In genomic region chr9:122047962-122048625, GRCm38 (mm10) we compare ENCODE assay signal across 9 mouse cellular contexts. TPM values are rescaled to one million over a fixed set of nuclear protein-coding genes. Genes with fewer than 3 reads are reported as not detected.
DNase-seq lines count a peak whose midpoint lies in the region; ATAC-seq and TF ChIP-seq lines count a peak whose summit lies in the region.
"Had no signal": no experiment of that assay in that cellular context is flagged by ENCODE, and none has a peak within 500 bp of the region (broad histone marks: within the 10 kb centered on the region; RNA-seq: fewer than 3 reads in every experiment).

No protein-coding gene starts in this region.

- peaks cover 20% of the 10 kb centered on the region; the same call in 1 of the 2 replicates for H3K27me3 ChIP-seq in heart, embryonic 10.5 days (ENCODE audit: insufficient read depth, poor library complexity, severe bottlenecking)
- H3K27me3 ChIP-seq in cerebellum, adult 2 months (ENCODE audit: control insufficient read depth, insufficient read depth, low read length): no peaks in the 10 kb centered on the region
- H3K27me3 ChIP-seq in forebrain, postnatal 0 days (ENCODE audit: insufficient read depth, low read length): no peaks in the 10 kb centered on the region
- H3K27me3 ChIP-seq in midbrain, embryonic 16.5 days (ENCODE audit: control insufficient read depth, insufficient read depth, low read depth, low read length): no peaks in the 10 kb centered on the region
- H3K27me3 ChIP-seq: neural tube, embryonic 12.5 days had no signal

- peaks cover 42% of the 10 kb centered on the region for H3K4me1 ChIP-seq in heart, embryonic 10.5 days
- peaks cover 44% of the 10 kb centered on the region for H3K4me1 ChIP-seq in cerebellum, adult 2 months (ENCODE audit: control insufficient read depth, insufficient read depth, low read length)
- H3K4me1 ChIP-seq in forebrain, postnatal 0 days (ENCODE audit: insufficient read depth): peaks cover 9% of the 10 kb centered on the region; the same call in 1 of the 2 replicates
- H3K4me1 ChIP-seq in midbrain, embryonic 16.5 days (ENCODE audit: control insufficient read depth, insufficient read depth, low read length): peaks cover 16% of the 10 kb centered on the region
- H3K4me1 ChIP-seq in lung, adult 2 months (ENCODE audit: control insufficient read depth, insufficient read depth, low read length): peaks cover 12% of the 10 kb centered on the region

- H3K4me2 ChIP-seq in forebrain, postnatal 0 days (ENCODE audit: low read depth): no peak overlapping the region
- H3K4me2 ChIP-seq in midbrain, embryonic 16.5 days (ENCODE audit: low read length): no peak overlapping the region
- H3K4me2 ChIP-seq: neural tube, embryonic 12.5 days had no signal

- DNase-seq in heart, embryonic 10.5 days (ENCODE audit: low spot score): no peak
- DNase-seq in heart, adult 9 months (ENCODE audit: low spot score in 2 of 2): no peak
- peak; percentile 63 to 67 for DNase-seq in cerebellum, adult 2 months
- DNase-seq in forebrain, postnatal 0 days: peak; percentile 59
- no peak for DNase-seq in lung, adult 2 months
- DNase-seq in ovary, postnatal 10 days (ENCODE audit: low spot score): no peak
- DNase-seq in spleen, postnatal 4 days (ENCODE audit: low spot score in 2 of 2): no peak

- peak overlapping the region; percentile 14; the same call in 1 of the 2 replicates for H3K9ac ChIP-seq in forebrain, postnatal 0 days
- H3K9ac ChIP-seq in midbrain, embryonic 16.5 days (ENCODE audit: low read depth, low read length): 0 out of 2 replicates have a peak overlapping the region, but pooled peaks have one; percentile 27
- H3K9ac ChIP-seq: neural tube, embryonic 12.5 days had no signal

- 7% methylated on average over 8 of the region's 8 CpGs for WGBS in heart, embryonic 10.5 days
- WGBS in cerebellum, adult 2 months: 11% methylated on average over 8 of the region's 8 CpGs
- WGBS in forebrain, postnatal 0 days: 28% methylated on average over 8 of the region's 8 CpGs
- WGBS in midbrain, embryonic 16.5 days: 31% methylated on average over 8 of the region's 8 CpGs
- WGBS in lung, adult 2 months: 81% methylated on average over 8 of the region's 8 CpGs

- TF ChIP-seq CTCF in cerebellum, adult 2 months (IDR thresholded peaks at IDR 0.05; ENCODE audit: borderline replicate concordance, insufficient read depth, low read depth, low read length): no peak
- no peak for TF ChIP-seq CTCF in forebrain, postnatal 0 days (IDR thresholded peaks at IDR 0.05; ENCODE audit: low read depth)
- TF ChIP-seq CTCF in lung, adult 2 months (IDR thresholded peaks at IDR 0.05; ENCODE audit: insufficient read depth, low read length): no peak

- no peaks in the 10 kb centered on the region for H3K9me3 ChIP-seq in heart, embryonic 10.5 days
- no peaks in the 10 kb centered on the region for H3K9me3 ChIP-seq in forebrain, postnatal 0 days (ENCODE audit: low read length)
- H3K9me3 ChIP-seq in midbrain, embryonic 16.5 days (replicated peaks; ENCODE audit: control insufficient read depth, low read length, poor library complexity, severe bottlenecking): no peaks in the 10 kb centered on the region
- H3K9me3 ChIP-seq: neural tube, embryonic 12.5 days had no signal

- H3K27ac ChIP-seq in heart, embryonic 10.5 days: peak overlapping the region; percentile 72; the same call in 1 of the 2 replicates
- peak overlapping the region; percentile 85 for H3K27ac ChIP-seq in cerebellum, adult 2 months (ENCODE audit: insufficient read depth, low read length)
- peak overlapping the region; percentile 47 for H3K27ac ChIP-seq in forebrain, postnatal 0 days (ENCODE audit: low read depth, low read length)
- H3K27ac ChIP-seq in midbrain, embryonic 16.5 days (ENCODE audit: low read length): peak overlapping the region; percentile 68
- H3K27ac ChIP-seq: neural tube, embryonic 12.5 days had no signal

- no peak overlapping the region for H3K4me3 ChIP-seq in heart, embryonic 10.5 days
- H3K4me3 ChIP-seq in cerebellum, adult 2 months (replicated peaks; ENCODE audit: insufficient read depth, low read depth, low read length): no peak overlapping the region
- no peak overlapping the region for H3K4me3 ChIP-seq in forebrain, postnatal 0 days (ENCODE audit: low read depth, low read length)
- H3K4me3 ChIP-seq in midbrain, embryonic 16.5 days (ENCODE audit: low read depth, low read length): no peak overlapping the region
- no peak overlapping the region for H3K4me3 ChIP-seq in lung, adult 2 months (replicated peaks; ENCODE audit: extremely low read depth, low read depth, low read length)
- H3K4me3 ChIP-seq: neural tube, embryonic 12.5 days had no signal

- no peak for TF ChIP-seq POLR2A in cerebellum, adult 2 months (IDR thresholded peaks at IDR 0.05; ENCODE audit: borderline replicate concordance, insufficient read depth, low read length)
- TF ChIP-seq POLR2A in lung, adult 2 months (IDR thresholded peaks at IDR 0.05; ENCODE audit: borderline replicate concordance, extremely low read depth, low read depth, low read length): no peak

- ATAC-seq in forebrain, postnatal 0 days: peak; percentile 88
- peak; percentile 80 for ATAC-seq in midbrain, embryonic 16.5 days

- H3K36me3 ChIP-seq in heart, embryonic 10.5 days: no peaks in the 10 kb centered on the region
- H3K36me3 ChIP-seq in forebrain, postnatal 0 days (ENCODE audit: insufficient read depth): no peaks in the 10 kb centered on the region
- no peaks in the 10 kb centered on the region for H3K36me3 ChIP-seq in midbrain, embryonic 16.5 days (ENCODE audit: control insufficient read depth, insufficient read depth, low read length)
- H3K36me3 ChIP-seq: neural tube, embryonic 12.5 days had no signal

RNA-seq across cellular contexts. Expression of gene Pomgnt2, which starts 51.2 kb away (rescaled TPM):
- polyA plus RNA-seq in heart, embryonic 10.5 days (2016; fragmentation: Nextera tagmentation; extraction: Ambion mirVana): 12.9 and 16.2 TPM in 2 replicates
- polyA plus RNA-seq in cerebellum, adult 2 months (2012; rRNA removed): 41.0 and 43.5 TPM in 2 replicates
- 64.6 and 85.7 TPM in 2 replicates for total RNA-seq in forebrain, postnatal 0 days (2014; rRNA removed)
- polyA plus RNA-seq in forebrain, postnatal 0 days (2015; fragmentation: Nextera tagmentation; extraction: Ambion mirVana): 28.3 and 35.6 TPM in 2 replicates
- polyA plus RNA-seq in midbrain, embryonic 16.5 days (2015; fragmentation: Nextera tagmentation; extraction: Ambion mirVana): 40.2 and 42.0 TPM in 2 replicates
- 14.5 and 14.8 TPM in 2 replicates for polyA plus RNA-seq in lung, adult 2 months (2012; rRNA removed)

Comparison
In these comparisons a context has a peak if more than half of its experiments do, and no peak if none do; other contexts are left out.
1. DNase-seq: peak in cerebellum, adult 2 months (2 of 2) and forebrain, postnatal 0 days (single experiment); none in heart, embryonic 10.5 days (single experiment), heart, adult 9 months (0 of 2), lung, adult 2 months (single experiment), ovary, postnatal 10 days (single experiment) and spleen, postnatal 4 days (0 of 2).
2. Peak in every context shown above with its lines, with median percentiles within 50 percentile points of each other: H3K27ac ChIP-seq.